Mouse (Mus musculus) T-helper 2 cell (primary cell): ENCODE data around the gene Ankrd13d.

ENCODE experiments used
- in situ Hi-C: fragments of 300-600 bp; cut with MboI, MseI; formaldehyde crosslinking; loops from one replicate; pipeline ENCODE4 v1.15.1; 2025; ENCODE audit warnings: high pct_unique_total_duplicates

Ankrd13d gene

DNA sequence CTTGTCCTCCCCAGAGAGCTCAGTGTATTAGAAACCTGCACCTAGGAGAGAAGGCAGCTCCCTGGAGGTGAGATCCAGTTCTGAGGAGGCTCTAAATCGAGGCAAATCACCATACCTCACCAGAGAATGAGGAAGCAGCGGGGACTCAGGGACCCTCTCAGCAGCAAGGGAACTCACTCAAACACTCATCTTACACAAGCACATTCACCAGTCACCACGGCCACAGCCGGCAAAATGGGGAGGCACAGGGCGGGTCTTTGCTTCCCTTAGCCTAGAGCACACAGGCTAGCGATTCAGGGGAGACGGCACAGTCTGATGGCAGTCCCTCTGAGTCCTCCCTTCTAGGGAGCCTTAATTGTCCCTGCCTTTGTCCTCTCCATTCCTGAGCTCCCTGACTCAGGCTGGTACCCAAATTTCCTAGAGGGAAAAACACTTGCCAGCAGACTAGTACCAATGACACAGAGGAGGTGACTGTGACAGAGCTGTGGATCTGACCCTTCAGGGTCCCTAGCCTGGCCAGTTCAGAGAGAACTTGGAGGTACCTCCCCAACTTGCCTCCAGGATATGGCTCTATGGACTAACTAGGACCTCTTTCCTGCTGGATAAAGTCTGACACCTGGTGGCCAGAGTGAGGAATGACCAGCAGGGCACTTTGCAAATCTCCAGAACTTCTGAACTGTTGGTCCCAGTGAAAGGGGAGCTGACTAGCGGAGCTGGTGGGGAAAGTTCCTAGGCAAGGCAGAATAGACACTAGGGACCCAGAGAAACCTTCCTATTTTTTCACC lies 54.9 kb downstream of the Ankrd13d start:
- in situ Hi-C loops = no loop called here

DNA sequence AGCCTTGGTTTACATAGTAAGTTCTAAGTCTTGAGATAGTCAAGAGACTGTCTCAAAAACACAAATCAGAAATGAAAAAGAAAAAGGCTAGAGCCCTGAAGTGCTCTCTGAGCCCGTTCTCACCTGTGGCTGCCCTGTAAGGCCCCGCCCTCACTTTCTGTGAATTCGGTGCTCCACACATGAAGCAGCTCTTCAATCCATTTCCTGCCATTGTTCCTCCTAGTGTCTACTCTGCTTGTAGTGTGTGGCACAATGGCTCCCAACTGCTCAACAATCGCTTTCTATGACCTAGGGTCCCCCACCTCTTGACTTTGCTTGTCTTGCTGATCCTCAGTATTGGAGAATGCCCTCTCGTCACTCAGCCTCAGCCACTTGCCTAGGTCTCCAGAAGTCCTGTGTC lies 55.5 kb downstream of the Ankrd13d start:
- in situ Hi-C loops = no loop called here

DNA sequence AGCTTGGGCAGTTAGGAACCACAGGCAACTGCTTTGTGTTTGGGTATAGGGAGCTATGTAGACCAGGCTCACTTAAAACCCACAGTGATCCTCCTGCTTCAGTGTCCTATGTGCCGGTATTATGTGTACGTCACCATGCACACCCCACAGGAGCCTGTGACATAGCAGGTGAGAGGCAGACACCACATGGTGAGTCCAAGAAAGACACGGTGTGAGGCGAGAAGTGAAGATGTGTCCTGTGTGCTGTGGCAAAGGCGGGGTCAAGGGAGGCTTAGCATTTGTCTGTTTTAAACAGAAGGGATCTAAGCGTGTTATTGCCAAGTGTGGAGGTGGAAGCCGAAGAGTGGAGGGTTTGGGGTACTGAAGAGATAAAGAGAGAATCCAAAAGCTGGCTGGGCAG lies 56.2 kb downstream of the Ankrd13d start:
- in situ Hi-C loops = no loop called here

DNA sequence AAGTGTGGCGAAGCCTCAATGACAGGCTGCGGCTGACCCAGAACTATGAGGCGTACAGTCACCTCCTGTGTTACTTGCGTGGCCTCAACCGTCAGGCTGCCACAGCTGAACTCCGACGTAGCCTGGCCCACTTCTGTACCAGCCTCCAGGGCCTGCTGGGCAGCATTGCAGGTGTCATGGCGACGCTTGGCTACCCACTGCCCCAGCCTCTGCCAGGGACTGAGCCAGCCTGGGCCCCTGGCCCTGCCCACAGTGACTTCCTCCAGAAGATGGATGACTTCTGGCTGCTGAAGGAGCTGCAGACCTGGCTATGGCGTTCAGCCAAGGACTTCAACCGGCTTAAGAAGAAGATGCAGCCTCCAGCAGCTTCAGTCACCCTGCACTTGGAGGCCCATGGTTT lies 60.8 kb downstream of the Ankrd13d start:
- in situ Hi-C loops = no loop called here

DNA sequence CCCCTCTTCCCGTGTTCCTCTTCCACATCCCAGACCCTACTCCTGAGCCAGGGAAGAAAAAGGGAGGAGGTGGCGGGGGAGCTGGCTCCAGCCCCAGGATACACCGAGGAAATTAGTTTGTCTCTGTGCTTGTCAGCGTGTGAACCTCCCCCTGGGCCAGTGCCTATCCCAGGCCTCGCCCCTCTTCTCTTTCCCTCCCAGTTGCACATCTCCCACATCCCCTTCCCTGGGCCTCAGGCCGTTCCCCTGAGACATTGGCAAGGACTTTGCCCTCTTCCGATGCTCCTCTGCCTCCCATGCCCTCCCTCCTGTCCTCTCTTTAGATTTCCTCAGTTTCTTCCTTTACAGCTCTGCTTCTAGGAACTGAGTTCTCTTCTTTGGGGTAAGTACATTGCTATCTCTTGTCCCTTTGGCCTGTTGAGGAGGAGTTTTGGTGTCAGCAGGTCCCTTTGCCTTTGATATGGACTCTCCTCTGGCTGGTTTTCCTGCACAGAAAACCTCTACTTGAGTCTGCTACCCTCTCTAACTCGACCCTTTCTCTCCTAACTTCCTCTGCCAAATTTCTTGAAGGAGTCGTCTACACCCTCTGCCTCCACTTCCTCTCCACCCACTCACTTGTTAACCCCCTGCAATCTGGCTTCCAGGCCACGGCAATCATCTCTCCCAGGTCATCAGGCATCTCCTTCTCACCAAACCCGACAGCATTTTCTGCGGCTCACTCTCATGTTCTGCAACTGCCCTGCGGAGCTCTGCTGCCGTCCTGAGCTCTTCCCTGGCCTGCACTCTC lies 61.8 kb downstream of the Ankrd13d start:
- in situ Hi-C loops = no loop called here

DNA sequence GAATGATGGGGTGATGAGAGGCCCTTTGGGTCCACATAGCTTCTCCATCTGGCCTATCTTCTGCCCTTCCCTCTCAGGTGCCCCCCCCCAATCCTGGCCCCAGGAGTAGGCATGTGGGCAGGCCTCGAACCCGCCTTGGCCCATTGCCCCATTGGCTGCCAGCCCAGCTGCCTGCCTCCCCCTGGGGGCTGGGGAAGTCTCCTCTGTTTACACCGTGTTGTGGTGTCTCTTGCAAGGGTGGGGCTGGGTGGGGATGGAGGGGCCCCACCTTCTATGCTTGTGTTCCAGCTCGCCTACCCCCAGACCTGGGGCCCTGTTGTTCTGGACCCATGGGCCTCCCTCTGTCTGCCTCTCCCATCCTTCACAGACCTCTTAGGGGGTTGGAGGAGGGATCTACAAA lies 62.5 kb downstream of the Ankrd13d start:
- in situ Hi-C loops = no loop called here
